Mouse (Mus musculus) limb, embryonic 13.5 days (tissue): ENCODE results near the gene Defb7. TPM values are rescaled to one million over a fixed set of nuclear protein-coding genes. Genes with fewer than 3 reads are reported as not detected.

Source experiments
- ATAC-seq: fragments of 200-750 bp; cut with Nextera tagmentation; 2 replicates; pipeline ENCODE4 v1.8.0; 2017; ENCODE audit warnings: low read depth, moderate number of reproducible peaks, moderate TSS enrichment; ENCODE audit not compliant: low FRiP score
- H3K27ac ChIP-seq: fragments of 300-500 bp; sonication (generic); 2 replicates; pipeline ENCODE4 v1.5.1; 2015; ENCODE audit warnings: inconsistent platforms, mild to moderate bottlenecking, moderate library complexity
- H3K27me3 ChIP-seq: fragments of 300-500 bp; sonication (generic); 2 replicates; pipeline ENCODE4 v1.6.1; 2015; ENCODE audit warnings: mild to moderate bottlenecking, inconsistent platforms
- H3K36me3 ChIP-seq: fragments of 300-500 bp; sonication (generic); 2 replicates; pipeline ENCODE4 v1.6.1; 2015; ENCODE audit warnings: inconsistent platforms, mild to moderate bottlenecking, moderate library complexity
- H3K4me1 ChIP-seq: fragments of 300-500 bp; sonication (generic); 2 replicates; pipeline ENCODE4 v1.6.1; 2015; ENCODE audit warnings: inconsistent platforms
- H3K4me2 ChIP-seq: fragments of 300-500 bp; sonication (generic); replicated peaks from 2 replicates; pipeline ENCODE4 v1.6.1; 2015; ENCODE audit warnings: inconsistent platforms, mild to moderate bottlenecking, moderate library complexity
- H3K4me3 ChIP-seq: fragments of 300-500 bp; sonication (generic); 2 replicates; pipeline ENCODE4 v1.5.1; 2015; ENCODE audit warnings: moderate library complexity, mild to moderate bottlenecking, inconsistent platforms
- H3K9ac ChIP-seq: fragments of 300-500 bp; sonication (generic); 2 replicates; pipeline ENCODE4 v1.6.1; 2015; ENCODE audit warnings: mild to moderate bottlenecking, inconsistent platforms
- H3K9me3 ChIP-seq: fragments of 300-500 bp; sonication (generic); 2 replicates; pipeline ENCODE4 v1.6.1; 2016; ENCODE audit warnings: inconsistent platforms
- WGBS: fragments of 180-500 bp; shearing (Covaris S2); methylation state at CpG from one replicate; pipeline ENCODE4 v1.1.7; 2015; 5-methylcytosine and 5-hydroxymethylcytosine counted together
- microRNA-seq: library from miRNA; unstranded; fragments of <30 nt; microRNA quantifications from one replicate; pipeline ENCODE4, GENCODE M21; 2016
- polyA plus RNA-seq: library from polyadenylated mRNA; unstranded; fragments of >200 nt; fragmentation: Nextera tagmentation; extraction: Ambion mirVana; gene quantifications from 2 replicates; pipeline ENCODE4 v1.2.1, GENCODE M21; 2015

Defb7 gene
- polyA plus RNA-seq: not detected in 2 replicates

DNA sequence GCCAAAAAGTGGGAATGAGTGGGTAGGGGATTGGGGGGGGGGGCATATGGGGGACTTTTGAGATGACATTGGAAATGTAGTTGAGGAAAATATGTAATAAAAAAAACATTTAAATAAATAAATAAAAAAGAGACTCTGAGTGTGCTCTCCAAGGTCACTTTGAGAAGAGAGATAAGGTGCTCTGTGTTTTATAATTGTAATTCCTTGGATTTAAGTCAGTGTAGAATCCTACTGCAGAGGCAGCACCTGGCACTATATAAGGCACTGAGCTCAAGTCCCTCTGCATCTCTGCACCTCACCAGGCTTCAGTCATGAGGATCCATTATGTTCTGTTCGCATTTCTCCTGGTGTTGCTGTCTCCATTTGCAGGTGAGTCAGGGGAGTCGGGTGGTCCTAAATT, at the start of gene Defb7:
TSS of gene Defb7 (plus strand) at position 301 of the 400 bp plus-strand sequence.
- Histone ChIP-seq H3K27ac (no peak within 1 kb of the TSS), H3K4me1 (no peaks in the 10 kb centered on the region), H3K9me3 (peaks cover 6% of the 10 kb centered on the region; the same call in 1 of the 2 replicates), H3K27me3 (no peaks in the 10 kb centered on the region), H3K36me3 (no peaks in the 10 kb centered on the region), H3K4me3 (no peak within 1 kb of the TSS), H3K9ac (no peak within 1 kb of the TSS), H3K4me2 (no peak within 1 kb of the TSS)
- no peak for ATAC-seq
- WGBS: 86% methylated on average over 2 of the region's 2 CpGs

DNA sequence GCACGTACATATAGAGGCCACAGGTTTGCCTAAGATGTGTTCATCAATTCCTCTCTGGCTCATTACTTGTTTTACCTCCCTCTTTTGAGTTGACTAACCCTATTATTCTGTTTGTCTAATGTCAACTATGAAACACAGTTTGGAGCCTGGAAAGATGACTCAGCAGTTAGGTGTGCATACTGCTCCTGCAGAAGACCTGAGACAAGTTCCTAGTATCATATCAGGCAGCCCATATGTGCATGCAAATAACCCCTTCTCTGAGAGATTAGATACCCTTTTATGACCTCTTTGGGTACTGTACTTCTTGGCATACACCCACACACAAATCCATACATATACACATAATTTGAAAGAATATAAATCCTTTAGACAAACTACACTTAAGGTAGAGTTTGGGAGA, 48.5 kb upstream of the Defb7 start:
- WGBS: 80% methylated on average over 1 of the region's 1 CpGs
- Histone ChIP-seq H3K4me3 (no peak overlapping the region), H3K9ac (no peak overlapping the region), H3K27me3 (no peaks in the 10 kb centered on the region), H3K4me2 (no peak overlapping the region), H3K27ac (no peak overlapping the region), H3K36me3 (no peaks in the 10 kb centered on the region), H3K9me3 (peaks cover 12% of the 10 kb centered on the region; the same call in 1 of the 2 replicates), H3K4me1 (no peaks in the 10 kb centered on the region)
- no peak for ATAC-seq

DNA sequence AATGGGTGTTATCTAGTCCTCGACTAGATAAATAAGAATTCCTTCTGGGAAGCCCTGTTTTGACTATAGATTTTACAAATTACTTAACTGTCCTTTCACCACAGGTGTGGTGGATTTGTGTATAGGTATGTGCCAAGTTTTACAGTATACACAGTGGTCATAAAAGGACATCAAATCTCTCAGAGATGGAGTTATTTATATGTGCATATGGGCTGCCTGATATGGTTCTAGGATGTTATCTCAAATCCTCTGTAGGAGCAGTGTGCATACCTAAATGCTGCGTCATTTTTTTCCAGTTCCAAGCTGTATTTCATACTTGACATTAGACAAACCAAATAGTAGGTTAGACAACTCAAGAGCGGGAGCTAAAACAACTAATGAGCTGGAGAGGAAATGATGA, 33.5 kb upstream of the Defb7 start:
- 72% methylated on average over 3 of the region's 3 CpGs for WGBS
- no peak for ATAC-seq
- peaks cover 18% of the 10 kb centered on the region; the same call in 1 of the 2 replicates for H3K9me3 ChIP-seq

DNA sequence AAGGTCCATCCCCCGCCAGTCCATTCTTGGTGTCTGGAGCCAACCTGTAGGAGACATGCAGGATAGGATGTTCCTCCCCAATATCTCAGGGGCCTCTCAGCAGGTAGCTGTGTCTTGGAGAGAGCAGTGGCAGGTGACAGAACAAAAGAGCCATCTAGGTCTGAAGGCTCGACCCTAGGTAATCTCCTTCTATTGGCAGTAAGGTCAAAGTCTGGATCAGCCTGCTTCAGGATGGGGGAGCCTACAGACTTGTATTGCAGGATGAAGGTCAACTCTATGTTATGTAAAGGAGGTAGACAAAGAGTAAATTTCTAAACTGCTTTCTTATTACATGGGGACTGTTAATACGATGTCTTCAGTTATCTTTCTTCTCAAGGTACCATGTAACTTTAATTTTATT, 25.9 kb upstream of the Defb7 start:
- Histone ChIP-seq H3K9me3 (peaks cover 8% of the 10 kb centered on the region), H3K27me3 (no peaks in the 10 kb centered on the region), H3K4me1 (no peaks in the 10 kb centered on the region), H3K27ac (no peak overlapping the region), H3K9ac (no peak overlapping the region), H3K36me3 (no peaks in the 10 kb centered on the region), H3K4me2 (no peak overlapping the region), H3K4me3 (no peak overlapping the region)
- WGBS: 81% methylated on average over 3 of the region's 3 CpGs
- ATAC-seq: no peak

More for the DNA sequence above, 33.5 kb upstream of the Defb7 start:
- no peak overlapping the region for H3K4me3 ChIP-seq
- no peak overlapping the region for H3K27ac ChIP-seq
- H3K9ac ChIP-seq: no peak overlapping the region
- H3K27me3 ChIP-seq: no peaks in the 10 kb centered on the region
- H3K4me1 ChIP-seq: no peaks in the 10 kb centered on the region
- H3K4me2 ChIP-seq: no peak overlapping the region
- H3K36me3 ChIP-seq: no peaks in the 10 kb centered on the region

DNA sequence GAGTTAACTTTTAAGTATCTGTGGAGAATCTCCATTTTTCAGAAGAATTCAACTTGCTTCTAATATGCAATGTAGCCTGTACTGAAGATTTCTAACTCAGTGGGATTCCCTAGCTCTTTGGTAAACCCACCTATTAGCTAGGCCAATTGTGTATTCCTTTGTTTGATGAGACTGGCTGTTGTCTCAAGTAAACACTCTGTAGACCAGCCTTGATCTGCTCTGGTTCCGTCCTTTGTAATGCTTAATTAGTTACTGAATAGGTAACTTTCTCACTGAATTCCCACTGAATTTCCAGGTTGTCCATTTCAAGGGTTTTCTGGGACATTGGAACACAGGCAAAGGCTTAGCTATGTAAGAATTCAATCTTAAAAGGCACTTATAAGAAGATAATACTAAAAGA, 5.6 kb downstream of the Defb7 start:
- Histone ChIP-seq H3K27me3 (no peaks in the 10 kb centered on the region), H3K4me1 (no peaks in the 10 kb centered on the region), H3K9me3 (peaks cover 32% of the 10 kb centered on the region), H3K4me3 (no peak overlapping the region), H3K36me3 (no peaks in the 10 kb centered on the region), H3K9ac (no peak overlapping the region), H3K4me2 (no peak overlapping the region), H3K27ac (no peak overlapping the region)
- no peak for ATAC-seq
- WGBS: 86% methylated on average over 1 of the region's 1 CpGs

DNA sequence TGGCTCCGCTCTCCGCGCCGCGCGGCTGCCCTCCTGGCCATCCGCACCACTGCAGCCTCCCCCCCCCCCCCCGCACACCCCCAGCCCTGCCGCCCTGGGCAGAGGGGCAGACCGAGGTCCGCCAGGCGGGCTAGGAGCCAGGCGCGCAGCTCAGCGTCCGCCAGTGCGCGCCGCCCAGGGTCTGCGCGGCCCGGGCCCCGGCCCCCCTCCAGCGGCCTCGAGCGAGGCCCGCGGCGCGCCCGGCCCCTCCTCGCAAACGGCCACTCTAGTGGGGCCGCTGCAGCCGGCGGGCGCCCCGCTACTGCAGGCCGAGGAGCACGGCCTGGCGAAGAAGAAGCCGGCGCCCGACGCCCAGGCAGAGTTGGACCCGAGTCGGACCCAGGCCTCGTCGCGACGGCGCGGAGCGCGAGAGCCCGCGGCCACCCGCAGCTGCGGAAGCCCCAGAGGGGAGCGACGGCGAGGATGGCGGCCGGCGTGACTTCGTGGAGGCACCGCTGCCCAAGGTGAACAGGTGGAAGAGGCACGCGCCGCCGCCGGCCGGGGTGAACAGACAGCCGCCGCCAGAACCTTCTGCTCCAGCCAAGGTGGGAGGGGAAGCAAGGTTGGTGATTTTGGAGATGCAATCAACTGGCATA, 40.4 kb downstream of the Defb7 start:
- Histone ChIP-seq H3K4me1 (no peaks in the 10 kb centered on the region), H3K4me3 (peak overlapping the region; percentile 38), H3K9ac (peak overlapping the region; percentile 35), H3K36me3 (no peaks in the 10 kb centered on the region), H3K27ac (no peak overlapping the region), H3K4me2 (peak overlapping the region; percentile 64), H3K27me3 (peaks cover 35% of the 10 kb centered on the region), H3K9me3 (peaks cover 12% of the 10 kb centered on the region)
- WGBS: 7% methylated on average over 50 of the region's 75 CpGs
- ATAC-seq: no peak

DNA sequence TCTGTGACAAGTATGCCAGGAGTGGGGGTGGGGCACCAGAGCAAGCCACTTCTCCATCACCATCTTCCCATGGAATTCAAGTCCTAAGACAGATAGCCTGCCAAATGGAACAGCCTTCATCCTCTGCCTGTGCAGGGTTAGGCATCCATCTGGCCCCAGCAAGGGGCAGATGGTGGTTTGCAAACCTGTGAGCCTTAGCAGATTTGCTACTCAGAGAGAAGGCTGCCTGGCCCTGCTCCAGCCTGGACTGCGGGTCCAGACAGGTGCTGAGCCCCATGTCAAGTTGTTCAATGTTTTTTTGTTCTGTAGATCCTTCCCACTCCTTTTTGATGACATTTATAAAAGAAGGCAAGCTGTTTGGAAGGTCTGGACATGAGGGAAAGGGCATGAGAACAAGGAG, 45.5 kb downstream of the Defb7 start:
- peaks cover 20% of the 10 kb centered on the region for H3K9me3 ChIP-seq
- H3K27me3 ChIP-seq: peaks cover 15% of the 10 kb centered on the region
- H3K4me2 ChIP-seq: no peak overlapping the region
- H3K4me1 ChIP-seq: no peaks in the 10 kb centered on the region
- no peak for ATAC-seq
- no peak overlapping the region for H3K4me3 ChIP-seq
- H3K9ac ChIP-seq: no peak overlapping the region
- 70% methylated on average over 1 of the region's 1 CpGs for WGBS
- no peak overlapping the region for H3K27ac ChIP-seq
- H3K36me3 ChIP-seq: no peaks in the 10 kb centered on the region

Small RNAs within 50 kb of the gene (microRNA-seq; reads per million reads assigned to microRNA genes)
- not detected for gene Gm27288
- gene Gm27852: not detected

Other genes starting within 250 kb of the Defb7 start
- not detected in 2 replicates for gene Defb5, start 247.5 kb upstream of the Defb7 start, polyA plus RNA-seq
- not detected in 2 replicates for gene Defb3, start 201.7 kb upstream of the Defb7 start, polyA plus RNA-seq
- not detected in 2 replicates for gene Defb8, start 47.5 kb upstream of the Defb7 start, polyA plus RNA-seq
- gene 4930467E23Rik, start 234.5 kb downstream of the Defb7 start, polyA plus RNA-seq: not detected in 2 replicates